In the genomic region with DNA sequence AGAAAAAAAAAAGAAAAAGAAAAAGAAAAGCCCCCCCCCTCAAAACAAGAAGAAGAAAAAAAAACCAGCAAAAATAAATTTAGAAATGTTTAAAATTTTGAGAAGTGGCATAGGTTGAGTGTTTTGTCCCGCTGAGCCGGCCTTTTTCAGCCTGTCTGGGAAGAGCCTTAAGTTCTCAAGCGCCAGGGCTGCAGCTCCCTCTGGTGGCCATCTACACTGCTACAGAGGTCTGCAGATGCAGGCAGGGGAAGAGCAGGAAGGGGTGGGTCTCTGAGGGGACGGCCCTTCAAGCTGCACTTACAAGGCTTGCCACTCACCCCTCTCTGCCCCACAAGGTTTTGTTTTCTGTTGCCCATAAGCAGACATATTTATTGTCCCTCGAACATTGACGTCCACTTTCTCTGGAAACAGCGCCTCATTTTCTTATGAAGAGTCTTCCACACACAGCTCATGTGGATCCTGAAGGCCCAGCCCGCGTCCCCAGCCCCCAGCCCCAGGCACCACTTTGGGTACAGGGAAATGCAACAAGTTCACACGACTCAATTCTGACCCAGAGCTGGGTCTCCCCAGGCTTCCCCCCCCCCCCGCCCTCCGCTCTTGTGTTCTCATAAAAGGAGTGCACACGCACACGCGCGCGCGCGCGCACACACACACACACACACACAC, we compare ENCODE assay signal across 8 mouse cellular contexts. TPM values are rescaled to one million over a fixed set of nuclear protein-coding genes. Genes with fewer than 3 reads are reported as not detected.
DNase-seq lines count a peak whose midpoint lies in the region; ATAC-seq and TF ChIP-seq lines count a peak whose summit lies in the region.

No protein-coding gene starts in this region.

- no peak for TF ChIP-seq POLR2A in cerebellum, adult 2 months (IDR thresholded peaks at IDR 0.05; ENCODE audit: borderline replicate concordance, insufficient read depth, low read length)

- no peak overlapping the region for H3K27ac ChIP-seq in cerebellum, adult 2 months (ENCODE audit: insufficient read depth, low read length)
- peak overlapping the region; percentile 67 for H3K27ac ChIP-seq in hindbrain, embryonic 10.5 days
- H3K27ac ChIP-seq in lung, embryonic 16.5 days (ENCODE audit: low read length) = no peak overlapping the region

- peaks cover 2% of the 10 kb centered on the region; the same call in 1 of the 2 replicates for H3K27me3 ChIP-seq in G1E (ENCODE audit: insufficient read depth, low read length)
- no peaks in the 10 kb centered on the region for H3K27me3 ChIP-seq in cerebellum, adult 2 months (ENCODE audit: control insufficient read depth, insufficient read depth, low read length)
- H3K27me3 ChIP-seq in hindbrain, embryonic 10.5 days (ENCODE audit: insufficient read depth, poor library complexity, severe bottlenecking) = no peaks in the 10 kb centered on the region
- H3K27me3 ChIP-seq in lung, embryonic 16.5 days (ENCODE audit: control insufficient read depth, insufficient read depth, low read depth, low read length) = no peaks in the 10 kb centered on the region

- H3K4me2 ChIP-seq in lung, embryonic 16.5 days (ENCODE audit: low read depth, low read length) = peak overlapping the region; percentile 51

- 0 out of 2 replicates have a peak, but pooled peaks have one; percentile 19 for TF ChIP-seq CTCF in G1E (IDR thresholded peaks at IDR 0.05; ENCODE audit: low read depth, low read length)
- peak; percentile 90 for TF ChIP-seq CTCF in cerebellum, adult 2 months (IDR thresholded peaks at IDR 0.05; ENCODE audit: borderline replicate concordance, insufficient read depth, low read depth, low read length)

- H3K4me3 ChIP-seq in G1E (ENCODE audit: low read depth, low read length) = no peak overlapping the region
- no peak overlapping the region for H3K4me3 ChIP-seq in cerebellum, adult 2 months (replicated peaks; ENCODE audit: insufficient read depth, low read depth, low read length)
- peak overlapping the region; percentile 39 for H3K4me3 ChIP-seq in hindbrain, embryonic 10.5 days
- H3K4me3 ChIP-seq in lung, embryonic 16.5 days (ENCODE audit: low read length) = peak overlapping the region; percentile 26

- no peak for ATAC-seq in G1E (ENCODE audit: extremely low read depth, insufficient number of reproducible peaks, low FRiP score, poor library complexity, severe bottlenecking)
- peak; percentile 91 for ATAC-seq in frontal cortex, adult (ENCODE audit: low TSS enrichment)
- peak; percentile 96 for ATAC-seq in lung, embryonic 16.5 days (ENCODE audit: low read depth)

- peak; percentile 47 for DNase-seq in G1E (ENCODE audit: low spot score)
- DNase-seq in cerebellum, adult 2 months = peak; percentile 85 to 89
- DNase-seq in hindbrain, embryonic 10.5 days (ENCODE audit: low spot score) = peak; percentile 91
- DNase-seq in layer of hippocampus, adult 9-10 months (ENCODE audit: low spot score) = peak; percentile 81
- DNase-seq in ovary, postnatal 14 days (ENCODE audit: low spot score) = peak; percentile 84
- DNase-seq in thymus, postnatal 10 days (ENCODE audit: low spot score in 2 of 2) = peak; percentile 83 to 92

- no peaks in the 10 kb centered on the region for H3K36me3 ChIP-seq in G1E (replicated peaks)
- no peaks in the 10 kb centered on the region for H3K36me3 ChIP-seq in hindbrain, embryonic 10.5 days
- H3K36me3 ChIP-seq in lung, embryonic 16.5 days (ENCODE audit: control insufficient read depth, insufficient read depth, low read length) = no peaks in the 10 kb centered on the region

- WGBS in cerebellum, adult 2 months = 46% methylated on average over 20 of the region's 20 CpGs
- WGBS in hindbrain, embryonic 10.5 days = 39% methylated on average over 20 of the region's 20 CpGs
- 40% methylated on average over 18 of the region's 20 CpGs for WGBS in lung, embryonic 16.5 days

- no peaks in the 10 kb centered on the region for H3K4me1 ChIP-seq in G1E (ENCODE audit: insufficient read depth, low read depth, low read length)
- no peaks in the 10 kb centered on the region for H3K4me1 ChIP-seq in cerebellum, adult 2 months (ENCODE audit: control insufficient read depth, insufficient read depth, low read length)
- H3K4me1 ChIP-seq in hindbrain, embryonic 10.5 days (replicated peaks) = peaks cover 5% of the 10 kb centered on the region; the same call in 1 of the 2 replicates
- H3K4me1 ChIP-seq in lung, embryonic 16.5 days (replicated peaks; ENCODE audit: control insufficient read depth, insufficient read depth, low read length) = 0 out of 2 replicates have a peak, but pooled peaks cover 3% of the 10 kb centered on the region

- H3K9me3 ChIP-seq in G1E (replicated peaks) = peaks cover 27% of the 10 kb centered on the region
- peaks cover 3% of the 10 kb centered on the region; the same call in 1 of the 2 replicates for H3K9me3 ChIP-seq in hindbrain, embryonic 10.5 days
- no peaks in the 10 kb centered on the region for H3K9me3 ChIP-seq in lung, embryonic 16.5 days (ENCODE audit: control insufficient read depth, low read length)

- H3K9ac ChIP-seq in lung, embryonic 16.5 days (ENCODE audit: low read length) = peak overlapping the region; percentile 51

RNA-seq across cellular contexts. Expression of gene Hpn, which starts 17.4 kb away (rescaled TPM):
- total RNA-seq in G1E (2014; fragmentation: Nextera tagmentation) (not detected in 2 replicates), G1E (2017) (0.87 TPM in 1 of 2 replicates, not detected in the other)
- not detected in 2 replicates for polyA plus RNA-seq in G1E (2012)
- 9.4 and 10.8 TPM in 2 replicates for polyA plus RNA-seq in cerebellum, adult 2 months (2012; rRNA removed)
- 3.0 and 4.5 TPM in 2 replicates for polyA plus RNA-seq in hindbrain, embryonic 10.5 days (2016; fragmentation: Nextera tagmentation; extraction: Ambion mirVana)
- 17.4 and 23.2 TPM in 2 replicates for polyA plus RNA-seq in lung, embryonic 16.5 days (2015; fragmentation: Nextera tagmentation; extraction: Ambion mirVana)

RNA-seq across cellular contexts. Expression of gene Fxyd3, which starts 21.2 kb away (rescaled TPM):
- total RNA-seq in G1E (2014; fragmentation: Nextera tagmentation) (not detected in 2 replicates), G1E (2017) (0.06 and 0.16 TPM in 2 replicates)
- polyA plus RNA-seq in G1E (2012) = not detected in 2 replicates
- 1.3 and 1.4 TPM in 2 replicates for polyA plus RNA-seq in cerebellum, adult 2 months (2012; rRNA removed)
- polyA plus RNA-seq in hindbrain, embryonic 10.5 days (2016; fragmentation: Nextera tagmentation; extraction: Ambion mirVana) = 7.9 and 10.8 TPM in 2 replicates
- polyA plus RNA-seq in lung, embryonic 16.5 days (2015; fragmentation: Nextera tagmentation; extraction: Ambion mirVana) = 76.9 and 84.8 TPM in 2 replicates

RNA-seq across cellular contexts. Expression of gene Scn1b, which starts 29.1 kb away (rescaled TPM):
- not detected in 2 replicates for total RNA-seq in G1E (2014; fragmentation: Nextera tagmentation)
- not detected in 2 replicates for total RNA-seq in G1E (2017)
- not detected in 2 replicates for polyA plus RNA-seq in G1E (2012)
- polyA plus RNA-seq in cerebellum, adult 2 months (2012; rRNA removed) = 1,376 and 1,380 TPM in 2 replicates
- polyA plus RNA-seq in hindbrain, embryonic 10.5 days (2016; fragmentation: Nextera tagmentation; extraction: Ambion mirVana) = 1.2 and 1.3 TPM in 2 replicates
- 0.64 and 0.89 TPM in 2 replicates for polyA plus RNA-seq in lung, embryonic 16.5 days (2015; fragmentation: Nextera tagmentation; extraction: Ambion mirVana)

RNA-seq across cellular contexts. Expression of gene Lgi4, which starts 38.6 kb away (rescaled TPM):
- total RNA-seq in G1E (2014; fragmentation: Nextera tagmentation) (not detected in 2 replicates), G1E (2017) (0.05 TPM in 1 of 2 replicates, not detected in the other)
- not detected in 2 replicates for polyA plus RNA-seq in G1E (2012)
- polyA plus RNA-seq in cerebellum, adult 2 months (2012; rRNA removed) = 48.9 and 54.2 TPM in 2 replicates
- polyA plus RNA-seq in hindbrain, embryonic 10.5 days (2016; fragmentation: Nextera tagmentation; extraction: Ambion mirVana) = 2.3 and 6.3 TPM in 2 replicates
- 0.14 and 0.38 TPM in 2 replicates for polyA plus RNA-seq in lung, embryonic 16.5 days (2015; fragmentation: Nextera tagmentation; extraction: Ambion mirVana)

RNA-seq across cellular contexts. Expression of gene Fxyd1, which starts 40.7 kb away (rescaled TPM):
- not detected in 2 replicates for total RNA-seq in G1E (2014; fragmentation: Nextera tagmentation)
- 0.35 TPM in 1 of 2 replicates, not detected in the other for total RNA-seq in G1E (2017)
- polyA plus RNA-seq in G1E (2012) = not detected in 2 replicates
- 202 and 222 TPM in 2 replicates for polyA plus RNA-seq in cerebellum, adult 2 months (2012; rRNA removed)
- 14.0 and 17.1 TPM in 2 replicates for polyA plus RNA-seq in hindbrain, embryonic 10.5 days (2016; fragmentation: Nextera tagmentation; extraction: Ambion mirVana)
- polyA plus RNA-seq in lung, embryonic 16.5 days (2015; fragmentation: Nextera tagmentation; extraction: Ambion mirVana) = 105 and 119 TPM in 2 replicates

Comparison
In these comparisons a context has a peak if more than half of its experiments do, and no peak if none do; other contexts are left out.
1. H3K4me3 ChIP-seq: peak in hindbrain, embryonic 10.5 days (single experiment) and lung, embryonic 16.5 days (single experiment); none in G1E (single experiment) and cerebellum, adult 2 months (single experiment).
2. RNA of gene Scn1b, which starts 29.1 kb away (polyA plus RNA-seq): 1,376 to 1,380 TPM in cerebellum, adult 2 months; 1.2 to 1.3 TPM in hindbrain, embryonic 10.5 days, 0.64 to 0.89 TPM in lung, embryonic 16.5 days and not detected in G1E; every median in the first group is over 100 times any median in the second.
3. Peak in every context shown above with its lines, with median percentiles within 50 percentile points of each other: DNase-seq.